Mouse (Mus musculus) kidney, embryonic 14.5 days (tissue): ENCODE measurements around the gene Foxo6. TPM values are rescaled to one million over a fixed set of nuclear protein-coding genes. Genes with fewer than 3 reads are reported as not detected.

ENCODE experiments used
- ATAC-seq: fragments of 200-750 bp; cut with Nextera tagmentation; 2 replicates; pipeline ENCODE4 v1.8.0; 2017; ENCODE audit warnings: moderate number of reproducible peaks, mild to moderate bottlenecking, moderate TSS enrichment, moderate library complexity; ENCODE audit not compliant: low FRiP score, low TSS enrichment
- H3K27ac ChIP-seq: fragments of 300-500 bp; sonication (generic); 2 replicates; pipeline ENCODE4 v1.5.1; 2014; ENCODE audit warnings: low read depth, mild to moderate bottlenecking, low read length, moderate library complexity, mixed read lengths
- H3K27me3 ChIP-seq: fragments of 300-500 bp; sonication (generic); 2 replicates; pipeline ENCODE4 v1.6.1; 2014; ENCODE audit warnings: mild to moderate bottlenecking, low read length; ENCODE audit not compliant: control insufficient read depth, insufficient read depth
- H3K36me3 ChIP-seq: fragments of 300-500 bp; sonication (generic); 2 replicates; pipeline ENCODE4 v1.6.1; 2014; ENCODE audit warnings: low read length, mixed read lengths; ENCODE audit not compliant: control insufficient read depth, insufficient read depth
- H3K4me1 ChIP-seq: fragments of 300-500 bp; sonication (generic); 2 replicates; pipeline ENCODE4 v1.6.1; 2014; ENCODE audit warnings: low read length, mixed read lengths; ENCODE audit not compliant: control insufficient read depth, insufficient read depth
- H3K4me2 ChIP-seq: fragments of 300-500 bp; sonication (generic); replicated peaks from 2 replicates; pipeline ENCODE4 v1.6.1; 2014; ENCODE audit warnings: low read depth, mild to moderate bottlenecking, low read length
- H3K4me3 ChIP-seq: fragments of 300-500 bp; sonication (generic); 2 replicates; pipeline ENCODE4 v1.5.1; 2014; ENCODE audit warnings: mild to moderate bottlenecking, low read length
- H3K9ac ChIP-seq: fragments of 300-500 bp; sonication (generic); 2 replicates; pipeline ENCODE4 v1.6.1; 2014; ENCODE audit warnings: low read depth, mild to moderate bottlenecking, low read length, moderate library complexity
- H3K9me3 ChIP-seq: fragments of 300-500 bp; sonication (generic); 2 replicates; pipeline ENCODE4 v1.6.1; 2016; ENCODE audit warnings: low read length; ENCODE audit not compliant: control insufficient read depth
- WGBS: fragments of 180-500 bp; shearing (Covaris S2); extraction: QIAGEN DNeasy Blood & Tissue Kit; methylation state at CpG from one replicate; pipeline ENCODE4 v1.1.7; 2014; 5-methylcytosine and 5-hydroxymethylcytosine counted together
- polyA plus RNA-seq: library from polyadenylated mRNA; unstranded; fragments of >200 nt; fragmentation: Nextera tagmentation; extraction: Ambion mirVana; gene quantifications from 2 replicates; pipeline ENCODE4 v1.2.1, GENCODE M21; 2014

Foxo6 gene
- polyA plus RNA-seq, 1 experiment from 2014 or later = 0.15 TPM

GRCm38 (mm10) chr4:120323198-120323597 lies 36.0 kb upstream of the Foxo6 start:
- Histone ChIP-seq H3K9ac (no peak overlapping the region), H3K4me2 (no peak overlapping the region), H3K4me1 (no peaks in the 10 kb centered on the region), H3K9me3 (no peaks in the 10 kb centered on the region), H3K27ac (no peak overlapping the region), H3K36me3 (no peaks in the 10 kb centered on the region), H3K4me3 (no peak overlapping the region), H3K27me3 (no peaks in the 10 kb centered on the region)
- ATAC-seq = no peak
- 27% methylated on average over 6 of the region's 6 CpGs for WGBS

- H3K27ac ChIP-seq = no peak overlapping the region
- WGBS = 64% methylated on average over 2 of the region's 2 CpGs
These were observed 30.4 kb upstream of the Foxo6 start for GRCm38 (mm10) chr4:120317541-120317940.

DNA sequence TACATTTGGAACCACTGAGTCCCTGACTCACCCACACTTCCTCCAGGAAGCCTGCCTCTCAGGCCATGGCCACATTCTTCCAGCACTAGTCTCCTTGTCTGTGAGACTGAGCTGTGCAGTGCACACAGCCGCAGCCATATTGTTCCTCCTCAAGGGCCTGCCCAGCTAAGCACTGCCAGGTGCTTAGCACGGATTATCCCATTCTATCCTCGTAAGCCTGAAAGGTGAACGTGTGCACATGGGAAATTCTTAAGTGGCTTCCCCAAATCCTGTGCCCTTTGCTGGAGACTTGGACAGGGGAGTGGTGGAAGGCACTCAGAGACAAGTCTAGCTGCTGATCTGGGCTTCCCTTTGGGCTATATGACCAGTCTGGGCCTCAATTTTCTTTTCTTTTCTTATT lies 29.6 kb upstream of the Foxo6 start:
- H3K4me1 ChIP-seq = no peaks in the 10 kb centered on the region
- 82% methylated on average over 4 of the region's 4 CpGs for WGBS
- no peak overlapping the region for H3K4me3 ChIP-seq
- H3K27ac ChIP-seq = no peak overlapping the region
- no peaks in the 10 kb centered on the region for H3K36me3 ChIP-seq
- ATAC-seq = no peak
- H3K9me3 ChIP-seq = no peaks in the 10 kb centered on the region
- no peaks in the 10 kb centered on the region for H3K27me3 ChIP-seq
- no peak overlapping the region for H3K9ac ChIP-seq
- H3K4me2 ChIP-seq = no peak overlapping the region

More at GRCm38 (mm10) chr4:120317541-120317940, 30.4 kb upstream of the Foxo6 start:
- Histone ChIP-seq H3K27me3 (no peaks in the 10 kb centered on the region), H3K4me2 (no peak overlapping the region), H3K4me1 (no peaks in the 10 kb centered on the region), H3K4me3 (no peak overlapping the region), H3K9me3 (no peaks in the 10 kb centered on the region), H3K9ac (no peak overlapping the region), H3K36me3 (no peaks in the 10 kb centered on the region)
- no peak for ATAC-seq

- WGBS = 33% methylated on average over 3 of the region's 3 CpGs
- H3K9ac ChIP-seq = no peak overlapping the region
- H3K4me3 ChIP-seq = no peak overlapping the region
- no peaks in the 10 kb centered on the region for H3K36me3 ChIP-seq
- no peaks in the 10 kb centered on the region for H3K4me1 ChIP-seq
- H3K27ac ChIP-seq = no peak overlapping the region
- no peak for ATAC-seq
- no peaks in the 10 kb centered on the region for H3K27me3 ChIP-seq
- no peaks in the 10 kb centered on the region for H3K9me3 ChIP-seq
- no peak overlapping the region for H3K4me2 ChIP-seq
These were observed 27.4 kb upstream of the Foxo6 start for GRCm38 (mm10) chr4:120314571-120314970.

DNA sequence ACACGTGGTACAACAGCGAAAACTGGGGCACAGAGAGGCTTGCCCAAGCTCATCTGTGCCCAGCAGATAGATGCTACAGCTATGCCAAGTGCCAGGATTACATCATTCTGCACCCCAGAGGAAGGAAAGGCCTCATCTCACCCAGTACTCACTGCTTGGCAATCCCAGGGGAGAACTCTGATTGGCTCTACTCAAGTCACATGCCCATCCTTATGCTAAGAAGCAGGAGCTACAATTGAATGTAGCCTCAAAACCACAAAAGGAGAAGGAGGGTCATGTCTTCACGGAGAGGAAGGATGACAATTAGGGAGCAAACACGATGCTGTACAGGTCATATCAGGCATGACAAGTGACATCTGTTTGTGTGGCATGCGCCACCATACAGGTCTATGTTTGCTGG lies 26.2 kb upstream of the Foxo6 start:
- Histone ChIP-seq H3K27ac (no peak overlapping the region), H3K9ac (no peak overlapping the region), H3K4me2 (no peak overlapping the region), H3K9me3 (no peaks in the 10 kb centered on the region), H3K4me3 (no peak overlapping the region), H3K27me3 (no peaks in the 10 kb centered on the region), H3K36me3 (no peaks in the 10 kb centered on the region), H3K4me1 (no peaks in the 10 kb centered on the region)
- WGBS = 79% methylated on average over 5 of the region's 5 CpGs
- ATAC-seq = no peak

GRCm38 (mm10) chr4:120304580-120304979 lies 17.4 kb upstream of the Foxo6 start:
- no peak for ATAC-seq
- Histone ChIP-seq H3K27ac (no peak overlapping the region), H3K27me3 (no peaks in the 10 kb centered on the region), H3K4me2 (no peak overlapping the region), H3K9ac (no peak overlapping the region), H3K4me3 (no peak overlapping the region), H3K9me3 (no peaks in the 10 kb centered on the region), H3K36me3 (no peaks in the 10 kb centered on the region), H3K4me1 (no peaks in the 10 kb centered on the region)
- WGBS = 16% methylated on average over 9 of the region's 9 CpGs

DNA sequence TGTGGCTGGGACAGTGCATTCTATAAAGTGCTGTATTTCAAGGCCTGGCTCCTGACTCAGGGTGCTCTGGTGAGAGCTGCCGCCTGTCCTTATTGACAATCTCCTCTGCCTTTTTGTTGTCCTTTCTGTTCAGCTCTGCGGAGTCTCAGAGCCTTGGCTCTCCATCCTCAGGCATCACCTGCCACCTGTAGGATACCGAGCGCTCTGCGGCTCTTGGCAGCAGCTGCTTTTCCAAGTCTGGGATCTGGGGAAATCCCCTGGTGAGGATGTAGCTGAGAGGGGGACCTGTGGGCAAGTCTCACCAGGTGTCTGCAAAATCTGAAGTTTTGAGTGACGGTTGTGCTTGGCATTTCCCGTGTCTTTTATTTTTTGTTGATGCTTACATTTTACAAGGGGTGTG lies 12.1 kb upstream of the Foxo6 start:
- Histone ChIP-seq H3K4me2 (no peak overlapping the region), H3K27ac (no peak overlapping the region), H3K4me1 (no peaks in the 10 kb centered on the region), H3K27me3 (no peaks in the 10 kb centered on the region), H3K36me3 (no peaks in the 10 kb centered on the region), H3K9me3 (no peaks in the 10 kb centered on the region), H3K9ac (no peak overlapping the region), H3K4me3 (no peak overlapping the region)
- ATAC-seq = no peak
- WGBS = 50% methylated on average over 7 of the region's 7 CpGs

- H3K27ac ChIP-seq = no peak overlapping the region
- no peaks in the 10 kb centered on the region for H3K9me3 ChIP-seq
- H3K36me3 ChIP-seq = no peaks in the 10 kb centered on the region
- no peak overlapping the region for H3K4me2 ChIP-seq
- H3K27me3 ChIP-seq = peaks cover 11% of the 10 kb centered on the region
- H3K4me3 ChIP-seq = no peak overlapping the region
- H3K9ac ChIP-seq = no peak overlapping the region
- 82% methylated on average over 11 of the region's 11 CpGs for WGBS
- ATAC-seq = no peak
- 0 out of 2 replicates have a peak, but pooled peaks cover 8% of the 10 kb centered on the region for H3K4me1 ChIP-seq
These were observed 4.1 kb upstream of the Foxo6 start for GRCm38 (mm10) chr4:120291106-120291822.

- Histone ChIP-seq H3K36me3 (no peaks in the 10 kb centered on the region), H3K4me2 (no peak overlapping the region), H3K27ac (no peak overlapping the region), H3K9ac (no peak overlapping the region), H3K9me3 (no peaks in the 10 kb centered on the region), H3K4me3 (no peak overlapping the region), H3K4me1 (peaks cover 8% of the 10 kb centered on the region; the same call in 1 of the 2 replicates), H3K27me3 (peaks cover 19% of the 10 kb centered on the region)
- ATAC-seq = no peak
- WGBS = 37% methylated on average over 5 of the region's 5 CpGs
These were observed 3.3 kb upstream of the Foxo6 start for GRCm38 (mm10) chr4:120290486-120290885.
